Mouse (Mus musculus) urinary bladder, postnatal 10 days (tissue): ENCODE data around the gene Nelfcd.
A peak's percentile ranks its signal among the peaks of the same experiment; 100 is the strongest.

ENCODE experiments used
- DNase-seq: peaks from one replicate; pipeline ENCODE4 v3.0.0; 2022; ENCODE audit warnings: low spot score

The Nelfcd gene

DNA sequence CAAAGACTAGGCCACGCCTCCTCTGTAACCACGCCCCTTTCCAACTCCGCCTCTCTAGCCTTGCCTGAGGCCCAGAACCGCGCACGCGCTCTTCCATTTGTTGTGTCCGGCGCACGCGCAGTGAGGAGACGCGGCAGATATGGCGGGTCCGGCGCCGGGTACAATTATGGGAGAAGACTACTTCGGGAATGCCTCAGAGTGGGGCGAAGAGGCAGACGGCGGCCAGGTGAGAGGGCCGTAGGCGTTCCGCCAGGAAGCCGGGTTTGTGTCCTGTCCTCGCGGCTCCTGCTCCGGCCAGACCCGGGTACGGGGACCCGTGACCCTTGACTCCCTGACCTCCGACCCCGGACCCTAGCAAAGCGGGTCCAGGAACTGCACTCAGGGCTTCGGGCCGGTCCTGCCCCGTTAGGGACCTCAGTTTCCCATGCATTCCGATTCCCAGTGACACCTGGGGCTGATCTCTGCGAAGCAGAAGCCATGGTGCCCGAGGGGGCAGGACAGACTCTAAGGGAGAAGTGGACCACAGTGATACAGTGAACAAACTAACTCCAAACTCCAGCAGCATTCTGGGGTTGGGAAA is at the start of gene Nelfcd:
Nelfcd (plus strand) TSS at position 74 of the 580 bp plus-strand sequence.
- peak; percentile 70 for DNase-seq

DNA sequence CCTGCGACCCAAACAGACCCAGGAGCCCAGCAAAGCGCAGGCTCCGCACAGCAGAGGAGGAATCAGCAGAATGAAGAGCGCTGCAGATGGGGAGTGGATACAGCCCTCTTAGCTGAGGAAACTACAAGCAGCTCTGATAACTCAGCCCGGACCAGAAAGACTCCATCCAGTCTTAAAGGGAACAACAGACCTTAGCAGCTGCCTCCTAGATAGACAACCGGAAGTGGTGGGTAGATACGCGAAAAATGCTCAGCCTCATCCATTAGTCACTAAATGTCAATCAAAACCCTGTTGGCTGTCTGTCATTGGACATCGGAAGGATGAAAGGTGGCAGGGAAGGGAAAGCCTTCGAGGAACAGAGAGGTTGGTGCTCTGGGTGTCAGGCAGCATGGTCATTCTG is 49.0 kb upstream of the Nelfcd start:
- DNase-seq, result no peak

- DNase-seq, result no peak
Measured at GRCm38 (mm10) chr2:174381021-174381420, 34.6 kb upstream of the Nelfcd start.

DNA sequence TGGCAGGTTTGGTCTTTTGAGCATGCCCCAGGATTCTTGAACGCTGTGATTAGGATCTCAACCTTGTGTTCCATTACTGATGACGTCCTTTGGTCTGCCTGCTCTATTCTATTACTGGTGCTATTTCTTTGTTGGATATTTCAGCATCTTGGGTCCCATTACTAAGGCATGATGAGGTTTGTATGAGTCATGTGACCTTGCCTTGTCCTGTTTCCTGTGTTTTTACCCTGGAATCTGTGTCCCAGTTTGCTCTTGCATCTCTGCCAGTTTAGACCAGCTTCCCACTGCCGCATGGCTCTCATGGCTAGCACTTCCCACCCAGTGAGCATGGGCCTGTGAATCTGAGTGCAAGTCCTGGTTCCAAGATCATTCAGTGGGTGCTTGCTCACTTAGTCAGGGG is 23.7 kb upstream of the Nelfcd start:
- no peak for DNase-seq

- DNase-seq, result no peak
Measured at GRCm38 (mm10) chr2:174392554-174392953, 23.1 kb upstream of the Nelfcd start.

GRCm38 (mm10) chr2:174393383-174393782 is 22.2 kb upstream of the Nelfcd start:
- DNase-seq, result no peak

GRCm38 (mm10) chr2:174396643-174397042 is 19.0 kb upstream of the Nelfcd start:
- no peak for DNase-seq

GRCm38 (mm10) chr2:174397065-174397464 is 18.5 kb upstream of the Nelfcd start:
- DNase-seq, result no peak

- no peak for DNase-seq
Measured at GRCm38 (mm10) chr2:174397881-174398280, 17.7 kb upstream of the Nelfcd start.

DNA sequence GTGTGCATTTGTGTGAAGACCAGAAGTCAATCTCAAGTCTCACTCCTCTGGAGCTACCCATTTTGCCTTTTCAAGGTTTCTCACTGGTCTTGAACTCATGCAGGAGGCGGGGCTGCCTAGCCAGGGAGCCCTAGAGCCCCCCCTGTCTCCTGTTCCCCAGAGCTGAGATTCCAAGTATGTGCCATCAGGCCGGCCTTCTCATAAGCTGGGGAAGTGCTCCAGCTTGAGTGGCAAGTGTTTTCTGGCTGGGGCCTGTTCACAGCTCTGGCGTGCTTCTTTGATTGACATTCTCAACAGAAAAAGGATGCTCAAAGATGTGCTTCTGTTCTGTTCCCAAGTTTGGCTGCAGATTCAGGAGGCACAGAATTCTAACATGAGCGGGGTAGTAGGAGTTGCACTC is 15.2 kb upstream of the Nelfcd start:
- DNase-seq, result no peak

DNA sequence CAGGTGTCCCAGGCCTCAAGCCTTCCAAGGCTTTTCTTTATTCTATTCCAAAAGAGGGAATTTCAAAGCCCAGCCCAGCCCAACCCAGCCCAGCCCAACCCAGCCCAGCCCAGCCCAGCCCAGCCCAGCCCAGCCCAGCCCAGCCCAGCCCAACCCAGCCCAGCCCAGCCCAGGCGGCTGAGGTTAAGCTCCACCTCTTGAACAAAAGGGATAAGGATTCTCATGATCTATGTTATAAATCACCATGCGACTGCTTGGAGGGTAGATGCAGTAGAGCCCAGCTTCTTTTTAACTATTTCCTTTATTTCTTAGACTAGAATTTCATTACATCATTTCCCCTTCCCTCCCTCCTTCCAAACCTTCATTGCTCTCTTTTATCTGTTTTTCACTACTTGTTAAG is 5.4 kb upstream of the Nelfcd start:
- no peak for DNase-seq

DNA sequence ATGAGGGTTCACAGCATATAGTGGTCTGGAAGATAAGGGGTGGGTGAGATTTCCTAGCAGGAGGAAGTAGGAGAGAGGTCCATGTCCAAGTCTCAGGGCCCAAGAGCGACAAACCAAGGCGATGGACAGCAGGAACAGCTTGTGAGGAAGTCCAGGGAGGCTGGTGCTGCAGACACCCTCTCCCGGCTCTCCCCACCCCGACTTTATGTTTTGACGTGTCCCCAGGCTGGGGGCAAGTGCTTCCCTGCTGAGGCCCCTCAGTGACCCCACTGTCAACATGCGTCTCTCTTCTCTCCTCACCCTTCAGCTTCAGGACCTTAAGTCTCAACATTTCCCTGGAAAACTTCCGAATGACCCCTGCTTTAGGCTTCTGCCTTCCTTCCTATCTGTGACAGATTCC is 2.5 kb upstream of the Nelfcd start:
- no peak for DNase-seq

GRCm38 (mm10) chr2:174415001-174415730 is 438 bp upstream of the Nelfcd start:
- DNase-seq, result no peak

DNA sequence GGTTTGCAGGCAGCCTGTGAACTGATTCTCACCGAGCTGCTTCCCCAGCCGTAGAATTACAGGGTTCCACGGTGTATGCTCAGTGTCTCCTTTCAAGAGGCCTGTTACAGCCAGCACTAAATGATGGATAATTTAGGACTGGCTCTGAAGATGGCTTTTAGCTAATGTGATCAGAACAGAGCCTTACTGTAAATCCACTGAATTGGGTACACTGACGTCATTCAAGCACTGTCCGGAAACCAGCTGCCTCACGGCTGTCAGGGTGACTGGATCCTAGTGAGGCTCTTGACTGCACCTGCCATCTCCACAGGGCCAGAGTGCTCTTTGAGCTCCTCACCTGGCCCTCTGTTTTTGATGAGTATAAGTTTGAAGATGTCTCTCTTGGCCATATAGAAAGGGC is 5.5 kb downstream of the Nelfcd start:
- DNase-seq, result no peak

DNA sequence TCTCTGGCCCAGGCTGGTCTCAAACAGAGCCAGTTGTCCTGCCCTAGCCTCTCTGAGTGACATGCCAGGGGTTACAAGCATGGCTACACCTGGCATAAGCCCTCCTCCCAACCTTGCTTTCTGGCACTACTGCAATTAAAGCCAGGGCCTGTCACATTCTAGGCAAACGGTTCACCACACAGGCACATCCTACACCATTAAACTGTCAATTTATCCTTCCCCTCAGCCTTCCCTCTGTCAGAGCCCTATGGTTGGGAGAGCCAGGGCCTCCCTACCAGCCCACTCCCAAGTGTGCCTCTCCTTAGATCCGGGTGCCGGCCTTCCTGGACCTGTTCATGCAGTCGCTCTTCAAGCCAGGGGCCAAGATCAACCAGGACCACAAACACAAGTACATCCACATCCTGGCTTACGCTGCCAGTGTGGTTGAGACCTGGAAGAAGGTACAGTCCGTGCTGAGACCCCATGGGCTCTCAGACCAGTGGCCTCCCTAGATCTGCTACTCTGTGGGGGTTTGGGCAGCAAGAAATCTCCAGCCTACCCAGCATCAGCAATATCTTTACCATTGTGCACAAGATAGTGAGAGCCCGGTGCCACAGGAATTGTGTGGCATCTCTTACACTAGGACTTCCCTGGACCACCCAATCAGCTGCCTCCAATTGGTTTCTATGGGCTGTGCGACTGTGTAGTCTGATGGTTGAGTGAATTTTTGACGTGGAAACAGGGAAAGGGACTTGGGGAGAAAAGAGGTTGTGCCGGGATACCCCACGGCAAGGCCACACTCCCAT is 8.9 kb downstream of the Nelfcd start:
- DNase-seq, result no peak

GRCm38 (mm10) chr2:174426856-174427255 is 11.3 kb downstream of the Nelfcd start:
- DNase-seq, result no peak

GRCm38 (mm10) chr2:174428076-174428835 is 12.7 kb downstream of the Nelfcd start:
- no peak for DNase-seq

- no peak for DNase-seq
Measured at GRCm38 (mm10) chr2:174428996-174429591, 13.5 kb downstream of the Nelfcd start.

DNA sequence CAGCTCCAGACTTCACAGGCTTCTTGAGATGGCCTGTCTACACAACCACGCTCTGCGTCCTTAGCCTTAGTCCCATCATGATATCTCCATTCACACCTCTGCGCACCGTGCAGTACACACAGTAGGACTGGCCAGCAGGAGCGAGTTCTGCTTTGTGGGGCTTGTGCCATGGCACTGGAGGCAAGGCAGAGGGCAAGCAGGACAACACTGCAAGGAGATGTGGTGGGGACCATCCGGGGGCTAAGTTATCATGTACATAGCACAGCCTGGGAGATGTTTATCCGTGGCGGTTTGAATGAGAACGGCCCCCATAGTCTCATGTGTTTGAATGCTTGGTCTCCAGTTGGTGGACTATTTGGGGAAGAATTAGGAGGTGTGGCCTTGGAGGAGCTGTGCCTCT is 19.3 kb downstream of the Nelfcd start:
- no peak for DNase-seq

GRCm38 (mm10) chr2:174436076-174436701 is 20.6 kb downstream of the Nelfcd start:
- no peak for DNase-seq

DNA sequence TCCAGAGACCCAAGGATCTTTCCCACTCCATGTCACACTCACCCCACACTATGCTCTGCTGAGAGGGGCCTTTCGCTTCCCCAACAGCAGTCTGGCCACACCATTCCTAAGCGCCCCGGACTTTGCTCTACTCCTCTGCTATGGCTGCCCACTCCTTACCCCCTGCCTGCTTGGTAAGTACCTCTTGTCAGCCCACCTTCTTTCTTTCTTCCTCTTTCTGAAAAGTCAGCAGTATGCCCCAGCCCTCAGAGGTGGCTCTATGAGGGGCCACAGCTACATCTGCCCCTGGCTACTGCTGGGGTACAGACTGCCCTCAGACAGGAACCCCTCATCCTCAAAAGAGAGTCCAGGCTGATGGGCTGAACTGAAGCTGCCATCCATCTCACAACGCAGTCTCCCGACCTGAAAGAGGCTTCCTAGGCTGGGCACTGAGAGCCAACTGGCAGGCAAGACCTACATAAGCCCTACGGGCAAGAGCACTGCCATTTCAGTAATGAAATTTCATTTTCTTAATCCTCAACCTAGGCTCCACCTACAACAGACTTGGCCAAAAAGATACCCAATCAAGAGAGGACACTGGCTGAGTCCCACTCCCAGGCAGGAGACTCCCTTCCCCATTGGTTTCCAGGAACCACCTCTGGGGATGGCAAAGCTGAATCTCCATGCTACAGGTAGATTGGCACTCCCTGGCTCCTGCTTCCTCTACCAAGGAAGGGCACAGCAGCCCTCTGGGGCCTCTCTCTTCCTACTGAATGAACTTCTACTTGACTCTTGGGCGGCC is 21.5 kb downstream of the Nelfcd start:
- no peak for DNase-seq
